ENCODE assay signal across 8 mouse cellular contexts in the genomic region with DNA sequence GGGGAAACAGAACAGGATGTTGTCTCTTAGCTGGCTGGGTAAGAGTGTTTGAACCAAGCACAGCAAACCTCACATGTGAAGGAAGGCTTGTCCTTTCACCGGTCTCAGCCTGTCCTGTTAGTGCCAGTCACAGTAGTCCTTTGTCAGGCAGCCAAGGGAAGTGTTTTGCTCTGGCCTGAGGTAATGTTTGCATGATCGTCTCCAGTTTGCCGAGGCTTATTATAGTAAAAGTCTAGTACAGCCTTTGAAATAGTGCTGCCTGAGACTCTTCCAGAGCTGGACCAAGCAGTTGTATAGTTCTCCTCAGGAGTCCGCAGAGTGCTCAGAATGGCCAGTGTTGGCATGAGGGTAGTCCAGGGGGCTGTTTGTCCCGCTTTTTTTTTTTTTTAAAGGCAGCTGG. TPM values are rescaled to one million over a fixed set of nuclear protein-coding genes. Genes with fewer than 3 reads are reported as not detected.
DNase-seq lines count a peak whose midpoint lies in the region; ATAC-seq lines count a peak whose summit lies in the region.

No protein-coding gene starts in this region.

- H3K27me3 ChIP-seq in neural tube, embryonic 13.5 days: no peaks in the 10 kb centered on the region
- no peaks in the 10 kb centered on the region for H3K27me3 ChIP-seq in heart, embryonic 11.5 days (ENCODE audit: control insufficient read depth, insufficient read depth, low read length)
- no peaks in the 10 kb centered on the region for H3K27me3 ChIP-seq in stomach, embryonic 15.5 days (replicated peaks)

- peak overlapping the region; percentile 59 for H3K27ac ChIP-seq in neural tube, embryonic 13.5 days (replicated peaks)
- peak overlapping the region; percentile 41; the same call in 1 of the 2 replicates for H3K27ac ChIP-seq in heart, embryonic 11.5 days (ENCODE audit: low read depth, low read length)
- H3K27ac ChIP-seq in stomach, embryonic 15.5 days: peak overlapping the region; percentile 48

- WGBS in neural tube, embryonic 13.5 days: 22% methylated on average over 5 of the region's 5 CpGs
- 67% methylated on average over 5 of the region's 5 CpGs for WGBS in heart, embryonic 11.5 days (ENCODE audit: insufficient replicate concordance)
- 58% methylated on average over 5 of the region's 5 CpGs for WGBS in stomach, embryonic 15.5 days

- peak overlapping the region; percentile 18; the same call in 1 of the 2 replicates for H3K4me2 ChIP-seq in neural tube, embryonic 13.5 days
- H3K4me2 ChIP-seq in heart, embryonic 11.5 days: no peak overlapping the region
- H3K4me2 ChIP-seq in stomach, embryonic 15.5 days: no peak overlapping the region

- 0 out of 2 replicates have a peak, but pooled peaks cover 13% of the 10 kb centered on the region for H3K36me3 ChIP-seq in neural tube, embryonic 13.5 days
- H3K36me3 ChIP-seq in heart, embryonic 11.5 days (ENCODE audit: control insufficient read depth, insufficient read depth, low read length): no peaks in the 10 kb centered on the region
- no peaks in the 10 kb centered on the region for H3K36me3 ChIP-seq in stomach, embryonic 15.5 days

- H3K4me3 ChIP-seq in neural tube, embryonic 13.5 days: no peak overlapping the region
- H3K4me3 ChIP-seq in heart, embryonic 11.5 days (ENCODE audit: low read depth, low read length): no peak overlapping the region
- H3K4me3 ChIP-seq in stomach, embryonic 15.5 days (replicated peaks): no peak overlapping the region

- peak; percentile 58 for DNase-seq in adrenal gland, postnatal 14 days
- DNase-seq in adrenal gland, adult 8-10 months: no peak
- no peak for DNase-seq in neural tube, embryonic 10.5 days (ENCODE audit: extremely low spot score, low spot score)
- peak; percentile 46 to 53 for DNase-seq in layer of hippocampus, adult 8-10 months (ENCODE audit: low spot score in 2 of 2)

- no peak overlapping the region for H3K9ac ChIP-seq in neural tube, embryonic 13.5 days
- no peak overlapping the region for H3K9ac ChIP-seq in heart, embryonic 11.5 days (ENCODE audit: low read depth, low read length)
- no peak overlapping the region for H3K9ac ChIP-seq in stomach, embryonic 15.5 days

- peak; percentile 27; the same call in 1 of the 2 replicates for ATAC-seq in neural tube, embryonic 13.5 days (ENCODE audit: low read depth)
- ATAC-seq in heart, embryonic 11.5 days (replicated peaks; ENCODE audit: insufficient number of reproducible peaks, low FRiP score, low TSS enrichment): no peak
- ATAC-seq in stomach, embryonic 15.5 days (ENCODE audit: insufficient read depth, low FRiP score, low read depth): no peak; the same call in 1 of the 2 replicates
- ATAC-seq in erythroblast, adult 5-6 weeks (replicated peaks; ENCODE audit: low FRiP score, poor library complexity, severe bottlenecking): no peak

- peaks cover 12% of the 10 kb centered on the region for H3K4me1 ChIP-seq in neural tube, embryonic 13.5 days (replicated peaks)
- peaks cover 6% of the 10 kb centered on the region for H3K4me1 ChIP-seq in heart, embryonic 11.5 days (ENCODE audit: control insufficient read depth, insufficient read depth, low read length)
- 0 out of 2 replicates have a peak, but pooled peaks cover 2% of the 10 kb centered on the region for H3K4me1 ChIP-seq in stomach, embryonic 15.5 days

- H3K9me3 ChIP-seq in neural tube, embryonic 13.5 days: no peaks in the 10 kb centered on the region
- no peaks in the 10 kb centered on the region for H3K9me3 ChIP-seq in heart, embryonic 11.5 days (replicated peaks; ENCODE audit: control insufficient read depth, low read length)
- H3K9me3 ChIP-seq in stomach, embryonic 15.5 days: no peaks in the 10 kb centered on the region

RNA-seq across cellular contexts. Expression of a gene that starts 13.9 kb away (rescaled TPM):
- total RNA-seq in adrenal gland, postnatal 14 days (2021): 19.6 and 22.3 TPM in 2 replicates
- total RNA-seq in adrenal gland, adult 8-10 months (2022): 10 to 100 TPM; 20.9 to 24.8 (median 22.8) TPM
- polyA plus RNA-seq in neural tube, embryonic 13.5 days (2015; fragmentation: Nextera tagmentation; extraction: Ambion mirVana): 12.5 TPM in 2 replicates
- 9.8 and 10.4 TPM in 2 replicates for polyA plus RNA-seq in heart, embryonic 11.5 days (2014; fragmentation: Nextera tagmentation; extraction: Ambion mirVana)
- total RNA-seq in layer of hippocampus, adult 8-10 months (2022): 10 to 100 TPM; 30.1 to 33.5 (median 31.4) TPM
- 10.2 and 10.5 TPM in 2 replicates for polyA plus RNA-seq in stomach, embryonic 15.5 days (2015; fragmentation: Nextera tagmentation; extraction: Ambion mirVana)
- 37.7 and 41.6 TPM in 2 replicates for total RNA-seq in erythroblast, adult 5-6 weeks (2015; ENCODE audit: low replicate concordance)
- 49.8 and 64.0 TPM in 2 replicates for total RNA-seq in erythroblast, adult 5-6 weeks (2017; ENCODE audit: low replicate concordance)

RNA-seq across cellular contexts. Expression of a gene that starts 59.6 kb away (rescaled TPM):
- total RNA-seq in adrenal gland, postnatal 14 days (2021): 0.85 and 0.94 TPM in 2 replicates
- total RNA-seq in adrenal gland, adult 8-10 months (2022): 1 to 10 TPM in 1 of 4 experiments, under 1 TPM in 2, not detected in 1; 0.42 to 1.5 (median 0.71) TPM
- 2.7 and 3.5 TPM in 2 replicates for polyA plus RNA-seq in neural tube, embryonic 13.5 days (2015; fragmentation: Nextera tagmentation; extraction: Ambion mirVana)
- polyA plus RNA-seq in heart, embryonic 11.5 days (2014; fragmentation: Nextera tagmentation; extraction: Ambion mirVana): 5.5 and 6.6 TPM in 2 replicates
- total RNA-seq in layer of hippocampus, adult 8-10 months (2022): 1 to 10 TPM in 1 of 4 experiments, under 1 TPM in 2, not detected in 1; 0.94 to 1.3 (median 0.97) TPM
- polyA plus RNA-seq in stomach, embryonic 15.5 days (2015; fragmentation: Nextera tagmentation; extraction: Ambion mirVana): 6.2 and 8.0 TPM in 2 replicates
- total RNA-seq in erythroblast, adult 5-6 weeks (2015; ENCODE audit: low replicate concordance): not detected in 2 replicates
- total RNA-seq in erythroblast, adult 5-6 weeks (2017; ENCODE audit: low replicate concordance): not detected in 2 replicates

Comparison
In these comparisons a context has a peak if more than half of its experiments do, and no peak if none do; other contexts are left out.
1. DNase-seq: peak in adrenal gland, postnatal 14 days (single experiment) and layer of hippocampus, adult 8-10 months (2 of 2); none in adrenal gland, adult 8-10 months (single experiment) and neural tube, embryonic 10.5 days (single experiment).
2. Peak in every context shown above with its lines, with median percentiles within 50 percentile points of each other: H3K27ac ChIP-seq.